Mouse (Mus musculus) adrenal gland, postnatal 36 days (tissue): ENCODE results near the gene Vmn1r229. TPM values are rescaled to one million over a fixed set of nuclear protein-coding genes. Genes with fewer than 3 reads are reported as not detected.

Source experiments
- DNase-seq, 2 experiments: peaks; one replicate each; pipeline ENCODE4 v3.0.0; 2021; ENCODE audit warnings: mixed read lengths in 1 of 2
- long read RNA-seq, 2 experiments: library from polyadenylated mRNA; stranded (forward); transcript quantifications; one replicate each; pipeline ENCODE4 v2.0.0; 2021; ENCODE audit warnings: borderline sequencing depth in 2 of 2
- total RNA-seq, 2 experiments: library from RNA; stranded (reverse); gene quantifications; 2 replicates each; pipeline ENCODE4 v1.2.3; 2021

Gene Vmn1r229
- not detected for total RNA-seq
- long read RNA-seq, experiment 1 = 0 reads
- long read RNA-seq, experiment 2 = 0 reads

GRCm38 (mm10) chr17:20811255-20811654, at the start of gene Vmn1r229:
Vmn1r229 (plus strand) TSS chr17:20811555.
- DNase-seq = no peak

GRCm38 (mm10) chr17:20786057-20786456, 25.3 kb upstream of the Vmn1r229 start, which contains the start of gene Vmn1r228:
Vmn1r228 (minus strand) TSS chr17:20786157.
- no peak for DNase-seq

- no peak for DNase-seq
These were observed 28.8 kb downstream of the Vmn1r229 start, which contains the start of gene Vmn1r230 for GRCm38 (mm10) chr17:20840144-20840543. Vmn1r230 (plus strand) TSS chr17:20840444.

Other genes with a start within 250 kb of the Vmn1r229 start
- not detected for gene Vmn2r109, start 246.8 kb upstream of the Vmn1r229 start, total RNA-seq
- gene Vmn2r110, start 215.1 kb upstream of the Vmn1r229 start, total RNA-seq = not detected
- gene Fpr-rs3, start 186.7 kb upstream of the Vmn1r229 start, total RNA-seq = not detected
- gene Vmn1r226, start 128.7 kb upstream of the Vmn1r229 start, total RNA-seq = not detected
- gene Vmn1r227, start 81.7 kb upstream of the Vmn1r229 start, total RNA-seq = not detected
- gene Vmn1r228, start 25.4 kb upstream of the Vmn1r229 start, total RNA-seq = not detected
- not detected for gene Vmn1r230, start 28.9 kb downstream of the Vmn1r229 start, total RNA-seq
- gene Vmn1r231, start 93.5 kb downstream of the Vmn1r229 start, total RNA-seq = not detected
- gene Vmn1r232, start 108.2 kb downstream of the Vmn1r229 start, total RNA-seq = not detected
- 100 to 1,000 TPM; 261 to 332 TPM for gene Ppp2r1a, start 133.8 kb downstream of the Vmn1r229 start, total RNA-seq
- not detected for gene Vmn1r233, start 184.9 kb downstream of the Vmn1r229 start, total RNA-seq
- gene Zfp160, start 197.3 kb downstream of the Vmn1r229 start, total RNA-seq = 10 to 100 TPM; 14.9 to 15.8 TPM